Mouse (Mus musculus) cortical plate, adult 2 months (tissue): ENCODE results near the gene Cd19.

Source experiments
- CTCF ChIP-seq: fragments of 200-500 bp; IDR thresholded peaks from 2 replicates; pipeline ENCODE4 v1.5.1; 2011; ENCODE audit warnings: mild to moderate bottlenecking, control low read depth, low read length; ENCODE audit not compliant: insufficient read depth; ENCODE audit errors: extremely low read depth
- POLR2A ChIP-seq: fragments of 200-500 bp; IDR thresholded peaks from 2 replicates; pipeline ENCODE4 v1.6.1; 2011; ENCODE audit warnings: mild to moderate bottlenecking, low read length, control low read depth; ENCODE audit not compliant: insufficient read depth; ENCODE audit errors: extremely low read depth

GRCm38 (mm10) chr7:126452244-126452643 lies 37.6 kb upstream of the Cd19 start:
- TF ChIP-seq CTCF (no peak), POLR2A (no peak)
